Mouse (Mus musculus): Measurements from ENCODE around the gene Ascc2.

- no peak for TF ChIP-seq POLR2A (IDR thresholded peaks at IDR 0.05; ENCODE audit: insufficient read length, low read depth)
- TF ChIP-seq USF1 (IDR thresholded peaks at IDR 0.05; ENCODE audit: low read depth): no peak
- no peak for TF ChIP-seq TCF3 (IDR thresholded peaks at IDR 0.05; ENCODE audit: insufficient read length, low read depth)
- no peak for TF ChIP-seq E2F4 (IDR thresholded peaks at IDR 0.05; ENCODE audit: insufficient read depth)
- TF ChIP-seq POLR2AphosphoS2 (IDR thresholded peaks at IDR 0.05; ENCODE audit: insufficient read length, low read depth): no peak
- no peak for TF ChIP-seq CEBPB (IDR thresholded peaks at IDR 0.05; ENCODE audit: insufficient read depth, poor library complexity, severe bottlenecking)
- TF ChIP-seq TCF12 (IDR thresholded peaks at IDR 0.05; ENCODE audit: insufficient read depth, poor library complexity, severe bottlenecking): no peak
- no peak for TF ChIP-seq MYOD1 (IDR thresholded peaks at IDR 0.05; ENCODE audit: control insufficient read depth in 1 of 3, insufficient read length in 2 of 3, low read depth in 2 of 3)
- no peak for TF ChIP-seq MAX (IDR thresholded peaks at IDR 0.05; ENCODE audit: low read depth)
- no peak for TF ChIP-seq MYOG (IDR thresholded peaks at IDR 0.05; ENCODE audit: control insufficient read depth in 1 of 3, insufficient read depth in 1 of 3, insufficient read length in 2 of 3, low read depth in 2 of 3)
Measured at GRCm38 (mm10) chr11:4593849-4594607, 43.5 kb upstream of the Ascc2 start.
